Mouse (Mus musculus) hindbrain, embryonic 14.5 days (tissue): Measurements from ENCODE around the gene Mrpl35. TPM values are rescaled to one million over a fixed set of nuclear protein-coding genes. Genes with fewer than 3 reads are reported as not detected.

Source experiments
- ATAC-seq: fragments of 200-750 bp; cut with Nextera tagmentation; 2 replicates; pipeline ENCODE4 v1.8.0; 2017; ENCODE audit warnings: moderate number of reproducible peaks, mild to moderate bottlenecking, moderate TSS enrichment, moderate library complexity; ENCODE audit not compliant: low FRiP score
- DNase-seq: peaks from one replicate; pipeline ENCODE4 v3.0.0-alpha.2; 2015; ENCODE audit warnings: low spot score
- H3K27ac ChIP-seq: fragments of 300-500 bp; sonication (generic); 2 replicates; pipeline ENCODE4 v1.5.1; 2014; ENCODE audit warnings: mild to moderate bottlenecking, moderate library complexity
- H3K27me3 ChIP-seq: fragments of 300-500 bp; sonication (generic); 2 replicates; pipeline ENCODE4 v1.6.1; 2014; ENCODE audit warnings: mild to moderate bottlenecking, low read length, mixed read lengths; ENCODE audit not compliant: control insufficient read depth, insufficient read depth
- H3K36me3 ChIP-seq: fragments of 300-500 bp; sonication (generic); replicated peaks from 2 replicates; pipeline ENCODE4 v1.6.1; 2014; ENCODE audit not compliant: control insufficient read depth, insufficient read depth
- H3K4me1 ChIP-seq: fragments of 300-500 bp; sonication (generic); replicated peaks from 2 replicates; pipeline ENCODE4 v1.6.1; 2014; ENCODE audit warnings: antibody characterized with exemption, low read length, mixed read lengths; ENCODE audit not compliant: control insufficient read depth, insufficient read depth
- H3K4me2 ChIP-seq: fragments of 300-500 bp; sonication (generic); replicated peaks from 2 replicates; pipeline ENCODE4 v1.6.1; 2014; ENCODE audit warnings: mild to moderate bottlenecking, moderate library complexity
- H3K4me3 ChIP-seq: fragments of 300-500 bp; sonication (generic); replicated peaks from 2 replicates; pipeline ENCODE4 v1.5.1; 2014; ENCODE audit warnings: mild to moderate bottlenecking, low read length
- H3K9ac ChIP-seq: fragments of 300-500 bp; sonication (generic); 2 replicates; pipeline ENCODE4 v1.6.1; 2014
- H3K9me3 ChIP-seq: fragments of 300-500 bp; sonication (generic); 2 replicates; pipeline ENCODE4 v1.6.1; 2016; ENCODE audit warnings: low read length; ENCODE audit not compliant: control insufficient read depth
- WGBS: fragments of 180-500 bp; shearing (Covaris S2); extraction: QIAGEN DNeasy Blood & Tissue Kit; methylation state at CpG from one replicate; pipeline ENCODE4 v1.1.7; 2014; 5-methylcytosine and 5-hydroxymethylcytosine counted together
- polyA plus RNA-seq: library from polyadenylated mRNA; unstranded; fragments of >200 nt; fragmentation: Nextera tagmentation; extraction: Ambion mirVana; gene quantifications from 2 replicates; pipeline ENCODE4 v1.2.1, GENCODE M21; 2014

The Mrpl35 gene
- polyA plus RNA-seq, 1 experiment from 2014 or later = 44.4 TPM

GRCm38 (mm10) chr6:71779831-71780230 is 46.9 kb downstream of the Mrpl35 start:
- Histone ChIP-seq H3K4me3 (no peak overlapping the region), H3K27ac (no peak overlapping the region), H3K9ac (no peak overlapping the region), H3K4me1 (no peaks in the 10 kb centered on the region), H3K9me3 (no peaks in the 10 kb centered on the region), H3K27me3 (no peaks in the 10 kb centered on the region), H3K4me2 (no peak overlapping the region), H3K36me3 (peaks cover 82% of the 10 kb centered on the region)
- no peak for ATAC-seq
- no peak for DNase-seq
- WGBS = 60% methylated on average over 2 of the region's 2 CpGs

GRCm38 (mm10) chr6:71778016-71778415 is 48.8 kb downstream of the Mrpl35 start:
- no peak overlapping the region for H3K4me2 ChIP-seq
- ATAC-seq = no peak
- 91% methylated on average over 5 of the region's 5 CpGs for WGBS
- no peaks in the 10 kb centered on the region for H3K4me1 ChIP-seq
- no peak for DNase-seq
- H3K9ac ChIP-seq = no peak overlapping the region
- no peaks in the 10 kb centered on the region for H3K27me3 ChIP-seq
- H3K4me3 ChIP-seq = no peak overlapping the region
- no peak overlapping the region for H3K27ac ChIP-seq
- H3K36me3 ChIP-seq = peaks cover 89% of the 10 kb centered on the region
- H3K9me3 ChIP-seq = no peaks in the 10 kb centered on the region

- H3K4me1 ChIP-seq = no peaks in the 10 kb centered on the region
- H3K36me3 ChIP-seq = peaks cover 81% of the 10 kb centered on the region
- H3K4me3 ChIP-seq = no peak overlapping the region
- ATAC-seq = no peak
- H3K4me2 ChIP-seq = no peak overlapping the region
- WGBS = 91% methylated on average over 7 of the region's 7 CpGs
- H3K9ac ChIP-seq = no peak overlapping the region
- no peaks in the 10 kb centered on the region for H3K9me3 ChIP-seq
- H3K27me3 ChIP-seq = no peaks in the 10 kb centered on the region
- no peak overlapping the region for H3K27ac ChIP-seq
- no peak for DNase-seq
Measured at GRCm38 (mm10) chr6:71772636-71773208, 54.0 kb downstream of the Mrpl35 start.

- Histone ChIP-seq H3K36me3 (peaks cover 80% of the 10 kb centered on the region), H3K4me1 (no peaks in the 10 kb centered on the region), H3K9me3 (no peaks in the 10 kb centered on the region), H3K9ac (no peak overlapping the region), H3K4me2 (no peak overlapping the region), H3K4me3 (no peak overlapping the region), H3K27ac (no peak overlapping the region), H3K27me3 (no peaks in the 10 kb centered on the region)
- DNase-seq (no peak), ATAC-seq (no peak)
- 80% methylated on average over 6 of the region's 6 CpGs for WGBS
Measured at GRCm38 (mm10) chr6:71772156-71772555, 54.6 kb downstream of the Mrpl35 start.

- H3K9ac ChIP-seq = no peak overlapping the region
- no peaks in the 10 kb centered on the region for H3K27me3 ChIP-seq
- peaks cover 84% of the 10 kb centered on the region for H3K36me3 ChIP-seq
- H3K9me3 ChIP-seq = no peaks in the 10 kb centered on the region
- H3K27ac ChIP-seq = no peak overlapping the region
- no peak overlapping the region for H3K4me3 ChIP-seq
- H3K4me2 ChIP-seq = no peak overlapping the region
- ATAC-seq (no peak), DNase-seq (no peak)
- WGBS = 97% methylated on average over 4 of the region's 4 CpGs
- H3K4me1 ChIP-seq = no peaks in the 10 kb centered on the region
Measured at GRCm38 (mm10) chr6:71771282-71771681, 55.5 kb downstream of the Mrpl35 start.

- Histone ChIP-seq H3K27me3 (no peaks in the 10 kb centered on the region), H3K27ac (no peak overlapping the region), H3K36me3 (peaks cover 84% of the 10 kb centered on the region), H3K9ac (no peak overlapping the region), H3K4me3 (no peak overlapping the region), H3K9me3 (no peaks in the 10 kb centered on the region), H3K4me2 (no peak overlapping the region), H3K4me1 (no peaks in the 10 kb centered on the region)
- ATAC-seq (no peak), DNase-seq (no peak)
- 98% methylated on average over 4 of the region's 4 CpGs for whole genome bisulfite sequencing
Measured at GRCm38 (mm10) chr6:71770856-71771255, 55.9 kb downstream of the Mrpl35 start.

- no peaks in the 10 kb centered on the region for H3K9me3 ChIP-seq
- no peak overlapping the region for H3K9ac ChIP-seq
- ATAC-seq (no peak), DNase-seq (no peak)
- no peaks in the 10 kb centered on the region for H3K27me3 ChIP-seq
- 72% methylated on average over 12 of the region's 12 CpGs for WGBS
- no peak overlapping the region for H3K27ac ChIP-seq
- no peak overlapping the region for H3K4me3 ChIP-seq
- no peaks in the 10 kb centered on the region for H3K4me1 ChIP-seq
- H3K4me2 ChIP-seq = no peak overlapping the region
- peaks cover 78% of the 10 kb centered on the region for H3K36me3 ChIP-seq
Measured at GRCm38 (mm10) chr6:71769901-71770690, 56.7 kb downstream of the Mrpl35 start.

- WGBS = 85% methylated on average over 4 of the region's 4 CpGs
- ATAC-seq (no peak), DNase-seq (no peak)
- H3K9ac ChIP-seq = no peak overlapping the region
- no peak overlapping the region for H3K4me2 ChIP-seq
- no peaks in the 10 kb centered on the region for H3K9me3 ChIP-seq
- no peak overlapping the region for H3K4me3 ChIP-seq
- H3K4me1 ChIP-seq = no peaks in the 10 kb centered on the region
- H3K36me3 ChIP-seq = peaks cover 71% of the 10 kb centered on the region
- no peaks in the 10 kb centered on the region for H3K27me3 ChIP-seq
- no peak overlapping the region for H3K27ac ChIP-seq
Measured at GRCm38 (mm10) chr6:71767761-71768160, 59.0 kb downstream of the Mrpl35 start.
